Mouse (Mus musculus) midbrain, embryonic 11.5 days (tissue): ENCODE data around the gene A630010A05Rik. TPM values are rescaled to one million over a fixed set of nuclear protein-coding genes. Genes with fewer than 3 reads are reported as not detected.
"Not testable (repeated sequence)": the region's sequence is repeated elsewhere in the genome, so short reads cannot be mapped to it uniquely, and the experiment has no call there.

Experiments
- ATAC-seq: fragments of 200-750 bp; cut with Nextera tagmentation; 2 replicates; pipeline ENCODE4 v1.8.0; 2017; ENCODE audit warnings: moderate TSS enrichment, moderate library complexity; ENCODE audit not compliant: low FRiP score
- DNase-seq: peaks from one replicate; pipeline ENCODE4 v3.0.0; 2015; ENCODE audit warnings: low spot score; ENCODE audit errors: missing footprints
- H3K27ac ChIP-seq: fragments of 300-500 bp; sonication (generic); 2 replicates; pipeline ENCODE4 v1.5.1; 2014; ENCODE audit warnings: low read depth, low read length
- H3K27me3 ChIP-seq: fragments of 300-500 bp; sonication (generic); 2 replicates; pipeline ENCODE4 v1.6.1; 2014; ENCODE audit warnings: mild to moderate bottlenecking, low read length, moderate library complexity, mixed read lengths; ENCODE audit not compliant: control insufficient read depth, insufficient read depth
- H3K36me3 ChIP-seq: fragments of 300-500 bp; sonication (generic); 2 replicates; pipeline ENCODE4 v1.6.1; 2014; ENCODE audit warnings: mild to moderate bottlenecking, low read length, moderate library complexity, mixed read lengths; ENCODE audit not compliant: control insufficient read depth, insufficient read depth
- H3K4me1 ChIP-seq: fragments of 300-500 bp; sonication (generic); 2 replicates; pipeline ENCODE4 v1.6.1; 2014; ENCODE audit warnings: low read length; ENCODE audit not compliant: control insufficient read depth, insufficient read depth
- H3K4me2 ChIP-seq: fragments of 300-500 bp; sonication (generic); 2 replicates; pipeline ENCODE4 v1.6.1; 2014; ENCODE audit warnings: mild to moderate bottlenecking, moderate library complexity
- H3K4me3 ChIP-seq: fragments of 300-500 bp; sonication (generic); 2 replicates; pipeline ENCODE4 v1.5.1; 2014; ENCODE audit warnings: low read depth, low read length
- H3K9ac ChIP-seq: fragments of 300-500 bp; sonication (generic); 2 replicates; pipeline ENCODE4 v1.6.1; 2014; ENCODE audit warnings: low read length
- H3K9me3 ChIP-seq: fragments of 300-500 bp; sonication (generic); 2 replicates; pipeline ENCODE4 v1.6.1; 2016; ENCODE audit warnings: low read length; ENCODE audit not compliant: control insufficient read depth
- WGBS: fragments of 180-500 bp; shearing (Covaris S2); extraction: QIAGEN DNeasy Blood & Tissue Kit; methylation state at CpG from one replicate; pipeline ENCODE4 v1.1.7; 2014; 5-methylcytosine and 5-hydroxymethylcytosine counted together
- polyA plus RNA-seq: library from polyadenylated mRNA; unstranded; fragments of >200 nt; fragmentation: Nextera tagmentation; extraction: Ambion mirVana; gene quantifications from 2 replicates; pipeline ENCODE4 v1.2.1, GENCODE M21; 2014

Gene A630010A05Rik
- polyA plus RNA-seq: not detected in 2 replicates

DNA sequence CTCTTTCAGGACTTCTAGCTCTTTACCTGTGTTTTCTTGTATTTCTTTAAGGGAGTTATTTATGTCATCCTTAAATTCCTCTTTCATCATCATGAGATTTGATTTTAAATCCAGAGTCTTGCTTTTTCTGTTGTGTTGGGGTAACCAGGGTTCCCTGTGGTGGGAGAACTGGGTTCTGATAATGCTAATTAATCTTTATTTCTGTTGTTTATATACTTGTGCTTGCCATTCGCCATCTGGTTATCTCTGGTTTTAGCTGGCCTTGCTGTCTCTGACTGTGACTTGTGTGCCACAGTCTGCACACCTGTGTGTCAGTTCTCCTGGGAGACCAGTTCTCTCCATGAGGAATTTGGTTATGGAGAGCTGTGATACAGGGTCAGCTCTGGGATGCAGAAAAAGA lies at the start of gene A630010A05Rik:
Gene A630010A05Rik (plus strand): TSS at position 301 of the 400 bp plus-strand sequence.
- Histone ChIP-seq H3K4me2 (no peak within 1 kb of the TSS), H3K9ac (no peak within 1 kb of the TSS), H3K9me3 (no peaks in the 10 kb centered on the region), H3K4me3 (no peak within 1 kb of the TSS), H3K27me3 (no peaks in the 10 kb centered on the region), H3K36me3 (no peaks in the 10 kb centered on the region), H3K27ac (no peak within 1 kb of the TSS), H3K4me1 (no peaks in the 10 kb centered on the region)
- no peak for ATAC-seq
- WGBS: 88% methylated on average over 1 of the region's 1 CpGs
- DNase-seq: no peak

DNA sequence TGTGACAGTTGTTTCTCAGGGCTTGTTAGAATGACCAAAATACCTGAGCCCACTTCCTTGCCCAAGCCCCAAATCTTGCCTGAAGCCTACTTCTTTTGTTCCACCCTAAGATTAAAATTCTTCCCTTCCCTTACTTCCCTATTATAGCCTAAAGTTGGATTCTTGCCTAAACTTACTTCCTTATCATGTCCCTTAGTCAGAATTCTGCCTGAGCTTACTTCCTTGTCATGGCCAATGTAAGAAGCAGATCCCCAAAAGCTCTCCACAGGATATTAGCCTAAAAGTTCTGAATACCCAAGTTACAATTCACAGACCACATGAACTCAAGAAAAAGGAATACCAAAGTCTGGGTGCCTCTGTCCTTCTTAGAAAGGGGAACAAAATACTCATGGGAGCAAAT lies 26.4 kb upstream of the A630010A05Rik start:
- H3K36me3 ChIP-seq: no peaks in the 10 kb centered on the region
- no peak for ATAC-seq

GRCm38 (mm10) chr16:14557191-14557590 lies 4.9 kb upstream of the A630010A05Rik start:
- not testable (repeated sequence) for H3K4me3 ChIP-seq, H3K4me1 ChIP-seq, H3K9me3 ChIP-seq, DNase-seq, H3K27me3 ChIP-seq, H3K9ac ChIP-seq, H3K4me2 ChIP-seq, H3K36me3 ChIP-seq, H3K27ac ChIP-seq, ATAC-seq
- 56% methylated on average over 1 of the region's 1 CpGs for WGBS

More for the DNA sequence above, 26.4 kb upstream of the A630010A05Rik start:
- no peaks in the 10 kb centered on the region for H3K27me3 ChIP-seq
- no peak overlapping the region for H3K4me3 ChIP-seq
- H3K27ac ChIP-seq: no peak overlapping the region
- no peaks in the 10 kb centered on the region for H3K4me1 ChIP-seq
- H3K9ac ChIP-seq: no peak overlapping the region
- no peaks in the 10 kb centered on the region for H3K9me3 ChIP-seq
- DNase-seq: no peak
- H3K4me2 ChIP-seq: no peak overlapping the region

Other genes starting within 250 kb of the A630010A05Rik start
- 174 and 194 TPM in 2 replicates for gene Fopnl, start 244.9 kb upstream of the A630010A05Rik start, polyA plus RNA-seq
- gene Abcc1, start 200.8 kb upstream of the A630010A05Rik start, polyA plus RNA-seq: 4.5 and 5.4 TPM in 2 replicates